Comparison of ENCODE assay signal across 7 mouse cellular contexts in the genomic region with DNA sequence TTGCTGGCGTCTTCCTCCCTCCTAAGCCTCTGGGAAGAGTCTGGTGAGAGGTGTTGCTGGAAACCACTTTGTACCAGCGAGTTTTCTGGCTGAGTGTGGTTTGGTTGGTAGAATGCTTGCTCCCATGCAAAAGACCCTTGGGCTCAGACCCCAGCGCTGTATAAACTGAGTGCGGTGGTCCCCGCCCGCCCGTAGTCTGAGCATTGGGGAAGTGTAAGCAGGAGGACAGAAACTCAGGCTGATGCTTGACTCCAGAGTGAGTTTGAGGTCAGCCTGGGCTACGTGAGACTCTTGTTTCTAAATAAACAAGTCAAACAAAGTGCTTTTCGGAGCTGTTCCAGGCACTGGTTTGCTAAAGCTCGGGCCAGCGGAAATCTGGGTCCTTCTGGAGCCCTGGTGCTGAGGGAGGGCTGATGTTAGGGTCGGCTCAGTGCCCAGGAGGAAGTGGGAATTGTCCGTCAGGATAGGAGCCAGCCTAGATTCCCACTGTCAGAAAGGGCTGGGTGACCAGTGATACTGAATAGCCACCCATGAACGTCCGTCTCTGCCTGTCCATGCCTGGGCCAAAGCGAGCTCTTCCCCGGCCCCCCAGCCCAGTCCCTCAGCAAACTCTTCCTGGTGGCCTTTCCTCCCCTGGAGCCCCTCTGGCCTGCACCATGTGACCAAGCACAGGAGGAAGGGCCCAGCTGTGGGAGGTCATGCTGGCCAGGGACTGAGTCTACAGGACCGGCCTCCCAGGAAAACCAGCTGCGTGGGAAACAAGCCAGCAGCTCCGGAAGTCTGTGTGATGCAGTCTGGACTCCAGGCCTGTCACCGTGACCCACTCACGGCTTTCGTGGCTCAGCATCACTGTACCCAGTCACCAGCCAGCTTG.
DNase-seq lines count a peak whose midpoint lies in the region; ATAC-seq and TF ChIP-seq lines count a peak whose summit lies in the region.

No protein-coding gene starts in this region.

- ATAC-seq in lung, embryonic 15.5 days (ENCODE audit: borderline replicate concordance, extremely low read depth, low FRiP score, low TSS enrichment) = peak; percentile 69
- ATAC-seq in stomach, postnatal 0 days (ENCODE audit: low FRiP score, low TSS enrichment) = peak; percentile 34; the same call in 1 of the 2 replicates

- no peaks in the 10 kb centered on the region for H3K27me3 ChIP-seq in lung, embryonic 15.5 days
- H3K27me3 ChIP-seq in stomach, postnatal 0 days (ENCODE audit: control insufficient read depth, insufficient read depth, low read length) = no peaks in the 10 kb centered on the region

- TF ChIP-seq CTCF in stomach, postnatal 0 days (IDR thresholded peaks at IDR 0.05; ENCODE audit: low read depth) = no peak

- no peak for TF ChIP-seq EP300 in stomach, postnatal 0 days (optimal IDR thresholded peaks at IDR 0.05)

- peak overlapping the region; percentile 96 for H3K27ac ChIP-seq in lung, embryonic 15.5 days
- H3K27ac ChIP-seq in stomach, postnatal 0 days (replicated peaks) = peak overlapping the region; percentile 88

- no peaks in the 10 kb centered on the region for H3K36me3 ChIP-seq in lung, embryonic 15.5 days
- no peaks in the 10 kb centered on the region for H3K36me3 ChIP-seq in stomach, postnatal 0 days (ENCODE audit: control insufficient read depth, insufficient read depth, low read length)

- no peaks in the 10 kb centered on the region for H3K9me3 ChIP-seq in lung, embryonic 15.5 days
- H3K9me3 ChIP-seq in stomach, postnatal 0 days (ENCODE audit: control insufficient read depth, low read length) = no peaks in the 10 kb centered on the region

- H3K4me1 ChIP-seq in lung, embryonic 15.5 days = peaks cover 100% of the 10 kb centered on the region
- H3K4me1 ChIP-seq in stomach, postnatal 0 days (replicated peaks; ENCODE audit: control insufficient read depth, insufficient read depth) = peaks cover 41% of the 10 kb centered on the region

- peak overlapping the region; percentile 32 for H3K4me2 ChIP-seq in lung, embryonic 15.5 days
- peak overlapping the region; percentile 3; the same call in 1 of the 2 replicates for H3K4me2 ChIP-seq in stomach, postnatal 0 days (replicated peaks; ENCODE audit: low read depth)

- no peak overlapping the region for H3K9ac ChIP-seq in lung, embryonic 15.5 days
- peak overlapping the region; percentile 31; the same call in 1 of the 2 replicates for H3K9ac ChIP-seq in stomach, postnatal 0 days (ENCODE audit: low read length)

- 25% methylated on average over 23 of the region's 23 CpGs for WGBS in lung, embryonic 15.5 days
- 40% methylated on average over 23 of the region's 23 CpGs for WGBS in stomach, postnatal 0 days

- DNase-seq in MN1 (ENCODE audit: low spot score) = peak; percentile 82
- peak; percentile 76 for DNase-seq in brain, adult 2 months (ENCODE audit: low read depth, low spot score)
- peak; percentile 91 for DNase-seq in heart, adult 8-10 months (ENCODE audit: low spot score)
- peak; percentile 76 for DNase-seq in kidney, adult 18-20 months
- no peak for DNase-seq in stomach, postnatal 0 days (ENCODE audit: low spot score)
- no peak for DNase-seq in urinary bladder, postnatal 25 days (ENCODE audit: low spot score)

- H3K4me3 ChIP-seq in lung, embryonic 15.5 days = no peak overlapping the region
- H3K4me3 ChIP-seq in stomach, postnatal 0 days (ENCODE audit: low read depth, low read length) = no peak overlapping the region

Comparison
In these comparisons a context has a peak if more than half of its experiments do, and no peak if none do; other contexts are left out.
1. DNase-seq: peak in MN1 (single experiment), brain, adult 2 months (single experiment), heart, adult 8-10 months (single experiment) and kidney, adult 18-20 months (single experiment); none in stomach, postnatal 0 days (single experiment) and urinary bladder, postnatal 25 days (single experiment).